Mouse (Mus musculus) testis, postnatal 10 days (tissue): ENCODE results near the gene Rnf220.
"Not testable (repeated sequence)": the region's sequence is repeated elsewhere in the genome, so short reads cannot be mapped to it uniquely, and the experiment has no call there.

Experiments
- DNase-seq: peaks from one replicate; pipeline ENCODE4 v3.0.0; 2021; ENCODE audit warnings: low spot score

The Rnf220 gene

GRCm38 (mm10) chr4:117267831-117268437, 228.9 kb downstream of the Rnf220 start:
- DNase-seq: no peak

DNA sequence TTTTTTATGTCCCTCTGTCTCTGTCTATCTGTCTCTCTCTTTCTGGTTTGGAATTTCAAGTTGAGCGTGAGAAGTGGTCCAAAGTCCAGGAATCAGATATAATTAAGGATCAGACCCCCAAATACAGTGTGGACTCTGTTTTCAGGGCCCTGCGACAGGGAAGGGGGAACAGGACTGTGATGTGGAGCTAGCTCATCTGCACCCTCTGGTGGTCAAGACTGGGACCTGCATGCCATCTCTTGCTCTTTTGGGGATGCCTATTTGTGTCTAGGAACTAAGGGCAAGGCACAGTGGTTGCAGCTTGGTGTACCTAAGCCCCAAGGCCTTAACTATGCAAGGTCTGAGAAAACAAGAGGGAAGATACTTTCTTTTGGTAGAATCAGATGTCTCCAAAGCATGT, 229.6 kb downstream of the Rnf220 start:
- DNase-seq: peak; percentile 83

DNA sequence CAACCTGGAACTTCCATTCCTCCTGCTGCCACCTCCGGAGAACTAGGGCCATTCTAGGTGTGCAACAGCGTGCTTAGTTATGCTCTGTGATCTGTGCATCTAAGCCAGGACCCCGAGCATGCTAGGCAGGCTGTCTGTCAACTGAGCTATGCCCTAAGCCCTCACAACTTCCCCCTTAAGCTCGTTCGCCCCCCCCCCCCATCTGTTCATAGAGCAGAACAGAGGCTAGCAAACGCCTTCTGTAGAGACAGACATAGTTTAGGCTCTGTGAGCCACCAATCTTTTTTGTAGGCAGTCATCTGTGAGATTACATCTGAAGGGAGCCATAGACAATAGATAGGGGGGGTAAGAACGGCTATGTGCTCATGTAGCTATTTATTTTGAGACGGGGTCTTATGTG, 233.9 kb downstream of the Rnf220 start:
- no peak for DNase-seq

DNA sequence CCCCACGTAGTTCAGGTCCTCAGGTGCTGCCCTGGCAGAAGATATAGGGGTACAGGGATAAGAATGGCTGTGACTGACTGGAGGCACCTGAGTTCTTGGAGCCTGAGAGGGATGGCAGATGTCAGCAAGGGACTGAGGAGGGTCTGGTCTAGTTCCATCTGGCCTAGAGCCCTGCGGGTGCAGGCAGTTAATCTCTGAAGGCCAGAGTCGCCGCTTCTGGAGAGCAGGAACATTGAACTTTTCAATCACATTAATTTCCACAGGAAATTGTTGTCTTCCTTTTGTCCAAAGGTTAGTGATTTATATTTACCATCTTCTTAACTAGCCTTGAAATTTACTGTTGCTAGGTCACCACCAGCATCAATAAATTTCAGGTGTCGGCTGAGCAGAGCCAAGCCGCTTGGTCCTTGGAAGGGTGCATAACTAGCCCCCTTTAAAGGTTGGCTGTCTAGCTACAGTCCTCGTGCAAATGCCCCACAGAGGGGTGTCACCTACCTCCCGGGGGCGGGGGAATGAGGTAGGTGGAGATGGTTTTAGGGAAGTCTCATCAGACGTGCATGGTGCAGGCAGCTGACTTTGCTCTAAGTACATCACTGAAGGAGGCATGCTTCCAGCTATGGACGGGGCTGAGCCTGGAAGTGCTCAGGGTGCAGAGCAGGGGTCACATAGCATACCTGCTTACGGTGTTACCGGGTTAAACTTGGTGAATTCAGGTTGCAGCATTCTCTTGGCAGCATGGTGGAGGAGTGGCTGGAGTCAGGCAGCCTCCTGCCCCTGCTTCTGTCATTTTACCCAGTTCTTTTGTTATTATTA, 234.5 kb downstream of the Rnf220 start:
- no peak for DNase-seq

DNA sequence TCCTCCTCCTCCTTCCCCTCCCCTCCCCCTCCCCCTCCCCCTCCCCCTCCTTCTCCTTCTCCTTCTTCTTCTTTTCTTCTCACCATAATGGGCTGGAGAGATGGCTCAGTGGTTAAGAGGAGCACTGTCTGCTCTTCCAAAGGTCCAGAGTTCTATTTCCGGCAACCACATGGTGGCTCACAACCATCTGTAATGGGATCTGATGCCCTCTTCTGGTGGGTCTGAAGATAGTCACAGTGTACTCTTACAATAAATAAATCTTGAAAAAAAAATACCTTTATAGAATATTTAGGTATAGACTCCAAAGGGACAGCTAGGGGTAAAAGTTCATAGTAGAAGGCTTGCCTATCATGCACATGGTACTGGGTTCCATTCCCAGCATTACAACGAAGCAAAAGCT, 235.6 kb downstream of the Rnf220 start:
- no peak for DNase-seq

DNA sequence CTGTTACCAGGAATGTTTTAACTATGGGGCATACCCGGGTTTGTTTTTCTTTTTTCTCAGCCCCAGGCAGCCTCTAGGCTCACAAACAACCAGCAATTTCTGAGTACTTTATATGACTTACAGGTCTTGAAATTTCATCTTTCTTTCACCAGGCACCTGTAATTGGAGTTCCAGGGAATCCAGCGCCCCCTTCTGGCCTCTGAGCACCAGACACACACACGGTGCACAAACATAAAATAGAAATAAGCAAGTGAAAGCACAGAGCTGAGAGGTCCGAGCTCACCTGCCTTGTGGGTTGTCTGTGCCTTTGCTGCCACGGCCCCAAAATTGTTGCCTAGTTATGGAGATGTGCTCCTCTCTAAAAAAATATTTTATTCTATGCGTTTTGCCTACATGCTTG, 236.9 kb downstream of the Rnf220 start:
- DNase-seq: not testable (repeated sequence)

DNA sequence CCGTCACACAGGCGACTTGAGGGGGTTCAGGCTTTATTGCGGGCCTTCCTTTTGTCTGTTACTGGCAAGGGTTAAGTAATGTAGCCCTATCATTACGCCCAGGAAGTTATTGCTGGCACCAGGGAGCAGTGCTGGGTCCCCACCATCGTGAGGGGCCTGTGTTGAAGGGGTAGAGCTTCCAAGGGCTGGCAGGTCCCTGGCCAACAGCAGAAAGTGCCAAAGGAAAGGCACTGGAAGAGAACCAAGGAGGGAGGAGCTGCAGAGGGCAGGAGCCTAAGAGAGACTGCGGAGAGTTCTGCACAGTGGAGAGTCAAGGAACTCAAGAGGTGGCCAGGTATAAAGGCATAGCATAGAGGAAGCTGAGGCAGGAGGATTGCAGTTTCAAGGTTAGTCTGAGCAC, 242.2 kb downstream of the Rnf220 start:
- no peak for DNase-seq

GRCm38 (mm10) chr4:117254017-117254627, 242.7 kb downstream of the Rnf220 start:
- no peak for DNase-seq

DNA sequence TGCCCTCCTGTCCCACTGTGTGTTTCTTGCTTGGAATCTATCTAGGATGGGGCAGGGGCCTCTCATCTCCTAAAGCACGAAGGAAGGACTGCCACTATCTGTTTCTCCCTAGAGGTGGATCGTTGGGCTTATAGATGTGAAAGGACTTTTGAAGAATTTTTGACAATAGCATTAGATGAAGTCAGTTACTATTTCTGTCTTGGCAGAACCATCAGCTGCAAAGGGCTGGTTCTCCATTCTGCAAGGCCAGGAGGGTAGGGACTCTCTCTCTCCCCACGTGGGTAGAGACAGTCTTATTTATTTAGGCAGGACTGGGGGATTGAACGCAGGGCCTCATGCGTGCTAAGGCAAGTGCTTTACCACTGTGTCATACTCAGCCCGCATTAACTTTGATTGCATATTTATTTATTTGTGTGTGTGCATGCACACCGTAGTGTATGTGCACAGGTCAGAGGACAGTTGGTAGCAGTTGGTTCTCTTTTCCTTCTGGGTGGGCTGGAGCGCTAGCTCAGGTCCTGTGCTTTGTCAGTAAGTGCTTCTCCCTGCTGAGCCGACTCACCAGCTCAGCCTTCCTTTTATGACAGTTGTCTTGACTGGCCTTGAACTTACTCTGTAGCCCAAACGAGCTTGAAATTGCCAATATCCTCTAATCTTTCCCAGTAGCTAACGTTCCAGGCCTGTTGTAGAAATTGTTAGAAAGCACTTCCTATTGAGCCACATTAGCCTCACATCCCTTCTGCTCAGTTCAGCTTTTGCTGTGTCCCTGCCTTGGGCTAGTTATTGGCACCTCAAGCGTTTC, 243.4 kb downstream of the Rnf220 start:
- no peak for DNase-seq

- DNase-seq: no peak
Observed at GRCm38 (mm10) chr4:117252755-117253154, 244.1 kb downstream of the Rnf220 start.

DNA sequence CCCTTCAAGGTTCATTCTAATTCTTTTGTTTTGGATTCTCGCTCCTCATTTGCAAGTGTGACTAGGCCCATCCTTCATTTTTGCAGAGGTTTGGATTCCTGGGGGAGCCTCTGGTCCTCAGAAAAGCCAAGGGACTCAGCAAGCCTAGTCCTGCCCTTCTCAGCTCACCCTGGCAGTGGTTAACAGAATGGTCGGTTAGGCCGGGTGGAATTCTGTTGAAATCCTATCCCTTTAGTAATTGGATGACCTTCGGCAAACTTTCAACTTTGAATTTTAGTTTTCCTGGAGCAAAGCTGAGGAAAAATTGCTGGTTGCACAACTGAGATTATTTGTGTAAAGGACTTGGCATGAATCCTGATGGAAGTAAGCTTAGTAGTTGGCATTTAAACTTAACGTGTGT, 244.5 kb downstream of the Rnf220 start:
- DNase-seq: no peak

DNA sequence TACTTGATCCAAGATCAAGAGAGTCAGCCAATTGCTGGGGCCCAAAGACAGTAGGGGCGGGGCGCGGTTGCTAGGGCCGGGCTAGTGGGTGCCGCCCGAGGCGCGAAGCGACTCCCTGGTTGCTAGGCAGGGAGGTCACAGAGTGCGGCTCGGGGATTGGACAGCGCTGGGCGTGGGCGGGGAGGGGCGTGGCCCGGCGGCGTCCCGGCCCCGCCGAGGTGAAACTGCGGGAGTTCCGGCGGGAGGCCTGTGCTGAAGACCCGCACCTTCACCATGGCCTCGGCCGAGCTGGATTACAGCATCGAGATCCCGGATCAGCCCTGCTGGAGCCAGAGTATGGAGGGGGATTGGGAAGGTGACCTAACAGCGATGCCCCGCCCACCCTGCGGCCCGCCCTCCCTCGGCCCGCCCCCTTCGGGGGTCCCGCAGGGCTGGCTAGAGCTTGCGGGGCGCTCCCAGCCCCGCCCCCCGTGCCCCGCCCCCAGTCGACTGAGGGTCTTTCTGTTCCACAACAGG, 245.0 kb downstream of the Rnf220 start, which contains the start of the genes Tmem53 and Armh1:
TSS of gene Tmem53 (plus strand) at position 151 of the 516 bp plus-strand sequence.
TSS of gene Armh1 (minus strand) at position 325 of the 516 bp plus-strand sequence.
- peak; percentile 96 for DNase-seq

- no peak for DNase-seq
Observed at GRCm38 (mm10) chr4:117250982-117251381, 245.9 kb downstream of the Rnf220 start.

DNA sequence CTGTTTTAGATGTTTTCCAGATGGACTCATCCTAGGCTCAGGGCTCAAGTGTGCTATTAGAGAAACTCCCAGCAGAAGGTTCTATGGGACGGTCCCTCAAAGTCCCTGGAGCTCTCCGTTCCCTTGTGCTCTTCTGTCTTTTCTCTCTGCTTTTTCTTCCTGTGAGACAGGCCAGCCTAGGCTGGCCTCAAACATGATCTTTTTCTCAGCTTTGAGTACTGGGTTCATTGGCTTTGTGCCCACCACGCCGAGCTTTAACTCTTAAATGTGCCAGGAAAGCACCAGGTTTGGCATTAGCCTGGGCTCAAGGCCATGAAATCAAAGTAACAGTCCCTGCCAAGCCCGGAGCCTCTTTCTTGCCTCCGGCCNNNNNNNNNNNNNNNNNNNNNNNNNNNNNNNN, 256.0 kb downstream of the Rnf220 start:
- DNase-seq: peak; percentile 64

- no peak for DNase-seq
Observed at GRCm38 (mm10) chr4:117239153-117239552, 257.7 kb downstream of the Rnf220 start.

DNA sequence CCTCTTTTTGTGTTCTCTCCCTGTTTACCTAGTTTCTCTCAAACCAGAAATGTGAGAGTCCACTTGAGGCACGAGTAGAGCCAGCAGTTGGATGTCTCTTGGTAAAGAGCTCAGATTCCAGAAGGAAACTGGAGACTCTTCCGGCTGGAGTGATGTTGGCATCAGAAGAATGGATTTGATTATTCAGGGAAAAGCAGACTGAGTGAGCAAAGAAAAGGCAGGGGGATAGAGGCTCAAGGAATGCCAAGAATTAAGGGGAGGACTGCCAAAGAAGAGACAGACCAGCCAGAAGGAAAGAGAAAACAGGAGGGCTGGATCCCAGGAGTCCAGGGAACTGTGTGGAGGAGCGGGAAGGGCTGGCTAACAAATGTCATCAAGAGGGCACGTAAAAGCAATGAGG, 261.0 kb downstream of the Rnf220 start:
- DNase-seq: no peak

GRCm38 (mm10) chr4:117234166-117234741, 262.6 kb downstream of the Rnf220 start:
- DNase-seq: no peak

- no peak for DNase-seq
Observed at GRCm38 (mm10) chr4:117231208-117231607, 265.6 kb downstream of the Rnf220 start.

GRCm38 (mm10) chr4:117230331-117230730, 266.5 kb downstream of the Rnf220 start:
- DNase-seq: no peak

- no peak for DNase-seq
Observed at GRCm38 (mm10) chr4:117229590-117229989, 267.3 kb downstream of the Rnf220 start.

DNA sequence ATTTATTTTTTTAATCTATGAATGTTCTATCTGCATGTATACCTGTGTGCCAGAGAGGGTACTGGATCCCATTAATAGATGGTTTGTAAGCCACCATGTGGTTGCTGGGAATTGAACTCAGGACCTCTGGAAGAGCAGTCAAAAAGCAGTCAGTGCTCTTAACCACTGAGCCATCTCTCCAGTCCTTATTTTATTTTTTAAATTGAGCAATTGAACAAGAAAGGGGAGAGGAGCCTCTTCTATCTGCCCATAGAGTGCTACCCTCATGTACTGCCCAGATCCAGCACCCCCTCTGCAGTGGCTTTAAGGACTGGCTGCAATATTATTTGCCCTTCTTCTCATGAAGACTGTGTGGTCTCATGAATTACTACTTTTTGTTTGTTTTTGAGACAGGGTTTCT, 271.6 kb downstream of the Rnf220 start:
- no peak for DNase-seq

GRCm38 (mm10) chr4:117224122-117224521, 272.7 kb downstream of the Rnf220 start:
- no peak for DNase-seq
